Mouse (Mus musculus): Measurements from ENCODE around the gene Arl6. TPM values are rescaled to one million over a fixed set of nuclear protein-coding genes. Genes with fewer than 3 reads are reported as not detected.

Gene Arl6
- total RNA-seq (2012; rRNA removed) (not detected in 2 replicates), polyA plus RNA-seq (2012; ENCODE audit: insufficient read depth in 1 of 2, insufficient read length in 2 of 2, low read depth in 1 of 2, low replicate concordance in 2 of 2, missing spikeins in 1 of 2) (not detected)

- H3K4me3 ChIP-seq (ENCODE audit: control insufficient read depth in 1 of 2, insufficient read depth in 1 of 2, low read depth in 2 of 2, low read length in 2 of 2), result no peak within 1 kb of the TSS
- H3K27ac ChIP-seq (ENCODE audit: control insufficient read depth, low read depth, low read length), result no peak within 1 kb of the TSS
- no peaks in the 10 kb centered on the region for H3K9me3 ChIP-seq (replicated peaks; ENCODE audit: insufficient read depth, low read length)
- no peak for TF ChIP-seq KAT2A (conservative IDR thresholded peaks at IDR 0.05; ENCODE audit: low read depth, low read length)
- no peak for TF ChIP-seq CHD1 (IDR thresholded peaks at IDR 0.05; ENCODE audit: low read depth, low read length)
- no peak for TF ChIP-seq BHLHE40 (IDR thresholded peaks at IDR 0.05; ENCODE audit: borderline replicate concordance, low read depth, low read length)
- no peak for TF ChIP-seq MAFK (IDR thresholded peaks at IDR 0.05; ENCODE audit: borderline replicate concordance, low read depth, low read length)
- TF ChIP-seq MAX (IDR thresholded peaks at IDR 0.05; ENCODE audit: low read length), result no peak
- no peak for TF ChIP-seq POLR2AphosphoS2 (IDR thresholded peaks at IDR 0.05; ENCODE audit: low read length)
- TF ChIP-seq MEF2A (IDR thresholded peaks at IDR 0.05; ENCODE audit: extremely low read depth, insufficient replicate concordance, low read depth, low read length, poor library complexity, severe bottlenecking), result no peak
- no peak for TF ChIP-seq RCOR1 (IDR thresholded peaks at IDR 0.05; ENCODE audit: low read depth, low read length)
- no peak for TF ChIP-seq CTCF (IDR thresholded peaks at IDR 0.05 in 2 of 3, conservative IDR thresholded peaks at IDR 0.05 in 1 of 3; ENCODE audit: control insufficient read depth in 1 of 3, insufficient read depth in 1 of 3, low read depth in 2 of 3, low read length in 3 of 3, poor library complexity in 1 of 3, severe bottlenecking in 1 of 3)
- no peak for TF ChIP-seq ZC3H11A (IDR thresholded peaks at IDR 0.05; ENCODE audit: low read depth, low read length)
- TF ChIP-seq E2F4 (IDR thresholded peaks at IDR 0.05; ENCODE audit: borderline replicate concordance, low read depth, low read length), result no peak
- TF ChIP-seq UBTF (IDR thresholded peaks at IDR 0.05; ENCODE audit: borderline replicate concordance, insufficient read depth, low read depth, low read length), result no peak
- no peak for TF ChIP-seq NELFE (IDR thresholded peaks at IDR 0.05; ENCODE audit: low read depth, low read length)
- no peak for TF ChIP-seq CHD2 (IDR thresholded peaks at IDR 0.05; ENCODE audit: low read length)
- H3K36me3 ChIP-seq (ENCODE audit: control insufficient read depth in 1 of 2, insufficient read depth in 2 of 2, low read length in 2 of 2), result no peaks in the 10 kb centered on the region
- no peak within 1 kb of the TSS for H3K9ac ChIP-seq (ENCODE audit: control insufficient read depth, low read depth, low read length, poor library complexity, severe bottlenecking)
- no peak for DNase-seq (ENCODE audit: low read depth, low spot score)
- no peaks in the 10 kb centered on the region for H3K4me1 ChIP-seq (ENCODE audit: control insufficient read depth in 1 of 2, insufficient read depth in 2 of 2, low read length in 2 of 2)
- H3K27me3 ChIP-seq (ENCODE audit: control insufficient read depth in 1 of 2, insufficient read depth in 2 of 2, low read length in 2 of 2), result peaks cover 2 to 5% of the 10 kb centered on the region in 2 experiments
- no peaks in the 10 kb centered on the region for H3K79me2 ChIP-seq (ENCODE audit: control insufficient read depth, insufficient read depth, low read length, poor library complexity)
These were observed at the start of gene Arl6 for GRCm38 (mm10) chr16:59639102-59639691. TSS of gene Arl6 (minus strand) at chr16:59639391.

GRCm38 (mm10) chr16:59685135-59685534, 45.9 kb upstream of the Arl6 start:
- Histone ChIP-seq H3K27me3 (ENCODE audit: control insufficient read depth in 1 of 2, insufficient read depth in 2 of 2, low read length in 2 of 2) (no peaks in the 10 kb centered on the region), H3K4me3 (ENCODE audit: control insufficient read depth in 1 of 2, insufficient read depth in 1 of 2, low read depth in 2 of 2, low read length in 2 of 2) (no peak overlapping the region), H3K4me1 (ENCODE audit: control insufficient read depth in 1 of 2, insufficient read depth in 2 of 2, low read length in 2 of 2) (no peaks in the 10 kb centered on the region), H3K79me2 (ENCODE audit: control insufficient read depth, insufficient read depth, low read length, poor library complexity) (no peaks in the 10 kb centered on the region), H3K36me3 (ENCODE audit: control insufficient read depth in 1 of 2, insufficient read depth in 2 of 2, low read length in 2 of 2) (no peaks in the 10 kb centered on the region), H3K9me3 (replicated peaks; ENCODE audit: insufficient read depth, low read length) (no peaks in the 10 kb centered on the region), H3K9ac (ENCODE audit: control insufficient read depth, low read depth, low read length, poor library complexity, severe bottlenecking) (no peak overlapping the region), H3K27ac (ENCODE audit: control insufficient read depth, low read depth, low read length) (no peak overlapping the region)
- DNase-seq (ENCODE audit: low read depth, low spot score), result no peak
- TF ChIP-seq TBP (IDR thresholded peaks at IDR 0.05; ENCODE audit: low read depth, low read length), result no peak
- no peak for TF ChIP-seq GATA1 (IDR thresholded peaks at IDR 0.05; ENCODE audit: low read depth, low read length)
- no peak for TF ChIP-seq BHLHE40 (IDR thresholded peaks at IDR 0.05; ENCODE audit: borderline replicate concordance, low read depth, low read length)
- no peak for TF ChIP-seq POLR2AphosphoS2 (IDR thresholded peaks at IDR 0.05; ENCODE audit: low read length)
- TF ChIP-seq EP300 (IDR thresholded peaks at IDR 0.05; ENCODE audit: low read depth in 1 of 2, low read length in 2 of 2), result no peak
- no peak for TF ChIP-seq USF1 (IDR thresholded peaks at IDR 0.05; ENCODE audit: low read depth, low read length)
- no peak for TF ChIP-seq ZC3H11A (IDR thresholded peaks at IDR 0.05; ENCODE audit: low read depth, low read length)
- TF ChIP-seq NRF1 (IDR thresholded peaks at IDR 0.05; ENCODE audit: insufficient read depth, low read depth, low read length, poor library complexity, severe bottlenecking), result no peak
- TF ChIP-seq POLR2AphosphoS5 (IDR thresholded peaks at IDR 0.05; ENCODE audit: borderline replicate concordance, low read depth, low read length), result no peak
- TF ChIP-seq RCOR1 (IDR thresholded peaks at IDR 0.05; ENCODE audit: low read depth, low read length), result no peak
- TF ChIP-seq RAD21 (IDR thresholded peaks at IDR 0.05; ENCODE audit: low read depth, low read length), result no peak
- TF ChIP-seq ZMIZ1 (IDR thresholded peaks at IDR 0.05; ENCODE audit: low read depth, low read length), result no peak
- no peak for TF ChIP-seq MAFK (IDR thresholded peaks at IDR 0.05; ENCODE audit: borderline replicate concordance, low read depth, low read length)
- TF ChIP-seq TCF12 (IDR thresholded peaks at IDR 0.05; ENCODE audit: low read depth, low read length), result no peak
- TF ChIP-seq MAZ (IDR thresholded peaks at IDR 0.05; ENCODE audit: low read depth, low read length), result no peak
- no peak for TF ChIP-seq UBTF (IDR thresholded peaks at IDR 0.05; ENCODE audit: borderline replicate concordance, insufficient read depth, low read depth, low read length)
- TF ChIP-seq KAT2A (conservative IDR thresholded peaks at IDR 0.05; ENCODE audit: low read depth, low read length), result no peak

Data from MEL (cell line).